Mouse (Mus musculus) lung, embryonic 16.5 days (tissue): ENCODE results near the gene Plpp7. TPM values are rescaled to one million over a fixed set of nuclear protein-coding genes. Genes with fewer than 3 reads are reported as not detected.

Source experiments
- ATAC-seq: fragments of 200-750 bp; cut with Nextera tagmentation; 2 replicates; pipeline ENCODE4 v1.8.0; 2017; ENCODE audit warnings: low read depth, mild to moderate bottlenecking, moderate library complexity
- H3K27ac ChIP-seq: fragments of 300-500 bp; sonication (generic); 2 replicates; pipeline ENCODE4 v1.5.1; 2014; ENCODE audit warnings: mild to moderate bottlenecking, control low read depth, low read length
- H3K27me3 ChIP-seq: fragments of 300-500 bp; sonication (generic); 2 replicates; pipeline ENCODE4 v1.6.1; 2014; ENCODE audit warnings: low read depth, low read length, mixed read lengths; ENCODE audit not compliant: control insufficient read depth, insufficient read depth
- H3K36me3 ChIP-seq: fragments of 300-500 bp; sonication (generic); 2 replicates; pipeline ENCODE4 v1.6.1; 2014; ENCODE audit warnings: low read length; ENCODE audit not compliant: control insufficient read depth, insufficient read depth
- H3K4me1 ChIP-seq: fragments of 300-500 bp; sonication (generic); replicated peaks from 2 replicates; pipeline ENCODE4 v1.6.1; 2014; ENCODE audit warnings: low read length, mixed read lengths; ENCODE audit not compliant: control insufficient read depth, insufficient read depth
- H3K4me2 ChIP-seq: fragments of 300-500 bp; sonication (generic); 2 replicates; pipeline ENCODE4 v1.6.1; 2014; ENCODE audit warnings: low read depth, low read length, control low read depth
- H3K4me3 ChIP-seq: fragments of 300-500 bp; sonication (generic); 2 replicates; pipeline ENCODE4 v1.5.1; 2014; ENCODE audit warnings: mild to moderate bottlenecking, low read length, control low read depth
- H3K9ac ChIP-seq: fragments of 300-500 bp; sonication (generic); 2 replicates; pipeline ENCODE4 v1.6.1; 2014; ENCODE audit warnings: low read length, control low read depth
- H3K9me3 ChIP-seq: fragments of 300-500 bp; sonication (generic); 2 replicates; pipeline ENCODE4 v1.6.1; 2016; ENCODE audit warnings: low read length; ENCODE audit not compliant: control insufficient read depth
- WGBS: fragments of 180-500 bp; shearing (Covaris S2); extraction: QIAGEN DNeasy Blood & Tissue Kit; methylation state at CpG from one replicate; pipeline ENCODE4 v1.1.7; 2014; 5-methylcytosine and 5-hydroxymethylcytosine counted together
- polyA plus RNA-seq: library from polyadenylated mRNA; unstranded; fragments of >200 nt; fragmentation: Nextera tagmentation; extraction: Ambion mirVana; gene quantifications from 2 replicates; pipeline ENCODE4 v1.2.1, GENCODE M21; 2015

The Plpp7 gene
- polyA plus RNA-seq, 1 experiment from 2014 or later = 3.9 TPM

DNA sequence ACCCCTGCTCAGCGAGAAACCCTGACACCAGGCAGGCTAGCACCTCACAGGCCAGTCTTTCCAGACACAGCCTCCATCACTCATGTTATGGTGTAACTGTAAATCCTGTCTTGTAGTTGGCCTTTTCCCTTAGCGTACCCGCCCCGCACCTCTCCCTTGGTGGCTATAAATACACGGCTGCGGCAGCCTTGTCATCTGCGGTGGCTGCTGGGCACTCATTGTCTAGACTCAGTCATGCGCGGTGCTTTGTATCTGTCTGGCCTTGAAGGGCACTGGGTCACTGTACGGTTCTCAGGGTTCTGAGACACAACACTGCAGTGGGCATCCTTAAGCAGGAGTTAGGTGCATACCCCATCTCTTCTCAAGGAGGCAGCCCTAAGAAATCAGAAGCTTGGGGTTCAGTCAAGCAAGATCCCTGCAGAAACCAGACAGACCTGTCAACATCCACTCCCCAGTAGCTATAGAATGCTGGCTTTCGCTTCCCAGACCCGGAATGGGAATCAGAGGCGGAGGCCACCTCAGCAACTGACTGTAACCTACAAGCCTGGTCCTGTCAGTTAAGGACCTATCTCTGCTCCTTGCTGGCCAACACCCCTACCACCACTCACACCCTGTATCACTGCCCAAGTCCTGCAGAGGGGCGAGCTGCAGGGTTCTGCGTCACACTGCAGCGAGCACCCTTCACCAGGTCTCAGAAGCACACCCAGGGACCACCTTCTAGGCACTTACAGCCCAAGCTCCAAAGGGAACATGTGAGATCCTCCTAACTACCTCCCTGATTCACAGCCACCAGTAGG is 10.0 kb downstream of the Plpp7 start:
- ATAC-seq = no peak
- H3K4me3 ChIP-seq = no peak overlapping the region
- 74% methylated on average over 16 of the region's 16 CpGs for WGBS
- H3K4me2 ChIP-seq = no peak overlapping the region
- no peak overlapping the region for H3K27ac ChIP-seq
- H3K36me3 ChIP-seq = no peaks in the 10 kb centered on the region
- H3K9me3 ChIP-seq = no peaks in the 10 kb centered on the region
- H3K9ac ChIP-seq = no peak overlapping the region
- H3K27me3 ChIP-seq = no peaks in the 10 kb centered on the region
- no peaks in the 10 kb centered on the region for H3K4me1 ChIP-seq

DNA sequence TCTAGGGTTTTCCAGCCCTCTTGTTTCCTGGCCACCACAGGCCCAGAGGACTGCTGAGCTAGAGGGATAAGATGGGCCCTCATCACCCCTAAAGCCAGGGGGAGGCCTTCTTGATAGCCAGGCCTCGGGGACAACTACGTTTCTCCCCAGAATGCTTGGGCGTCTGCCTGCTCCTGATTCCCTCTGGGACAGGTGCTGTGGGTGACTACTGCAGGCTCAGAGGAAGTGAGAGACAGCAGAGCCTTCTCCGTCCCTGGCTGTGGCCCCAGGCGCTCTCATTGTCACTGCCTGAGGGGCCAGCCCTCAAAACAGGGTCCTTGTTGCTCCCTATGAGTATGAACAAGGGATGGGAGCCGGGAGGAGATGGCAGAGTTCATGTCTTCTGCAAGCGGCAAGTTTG is 10.6 kb downstream of the Plpp7 start:
- no peaks in the 10 kb centered on the region for H3K27me3 ChIP-seq
- no peak overlapping the region for H3K4me2 ChIP-seq
- H3K4me3 ChIP-seq = no peak overlapping the region
- no peaks in the 10 kb centered on the region for H3K9me3 ChIP-seq
- no peak overlapping the region for H3K9ac ChIP-seq
- H3K27ac ChIP-seq = no peak overlapping the region
- H3K4me1 ChIP-seq = no peaks in the 10 kb centered on the region
- H3K36me3 ChIP-seq = no peaks in the 10 kb centered on the region
- no peak for ATAC-seq
- 73% methylated on average over 7 of the region's 7 CpGs for WGBS

DNA sequence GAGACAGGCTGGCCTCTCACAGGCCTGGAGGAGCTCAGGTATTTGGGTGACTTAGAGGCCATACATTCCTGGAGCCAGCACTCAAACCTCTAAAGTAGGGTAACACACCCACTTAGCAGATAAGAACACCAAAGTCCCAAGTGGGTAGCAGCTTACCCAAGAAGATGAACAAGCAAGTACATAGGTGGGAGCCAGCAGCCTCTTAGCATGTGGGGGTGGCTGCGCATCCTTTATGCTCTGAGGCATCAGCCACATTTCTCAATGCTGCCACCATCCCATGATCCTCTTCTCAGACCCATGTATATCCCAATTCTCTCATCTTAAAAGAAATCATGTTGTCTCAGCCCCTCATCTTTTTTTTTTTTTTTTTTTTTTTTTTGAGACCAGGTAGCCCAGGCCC is 15.9 kb downstream of the Plpp7 start:
- Histone ChIP-seq H3K4me2 (no peak overlapping the region), H3K27ac (no peak overlapping the region), H3K27me3 (no peaks in the 10 kb centered on the region), H3K9me3 (no peaks in the 10 kb centered on the region), H3K9ac (no peak overlapping the region), H3K4me1 (no peaks in the 10 kb centered on the region), H3K36me3 (no peaks in the 10 kb centered on the region), H3K4me3 (no peak overlapping the region)
- no peak for ATAC-seq
- 100% methylated on average over 1 of the region's 1 CpGs for WGBS

DNA sequence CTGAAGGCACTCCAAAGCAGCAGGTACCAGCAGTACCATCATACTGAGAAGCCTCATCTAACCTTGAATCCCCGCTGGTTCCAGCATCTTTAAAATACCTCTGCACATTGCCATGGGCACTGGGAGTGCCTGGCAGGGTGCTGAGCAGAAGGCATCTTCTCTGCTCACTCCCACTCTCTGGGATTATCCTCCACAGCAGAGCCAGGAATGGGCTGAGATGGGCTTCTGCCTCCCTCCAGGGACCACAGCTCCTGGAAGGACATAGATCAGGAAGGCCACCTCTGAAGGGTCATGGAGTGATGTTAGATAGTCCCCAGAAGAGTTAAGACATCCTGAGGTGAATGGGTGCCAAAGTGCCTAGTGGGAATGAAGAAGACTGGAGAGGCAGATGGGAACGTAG is 17.2 kb downstream of the Plpp7 start:
- H3K4me1 ChIP-seq = no peaks in the 10 kb centered on the region
- no peak overlapping the region for H3K4me2 ChIP-seq
- WGBS = 57% methylated on average over 2 of the region's 2 CpGs
- no peak overlapping the region for H3K4me3 ChIP-seq
- H3K36me3 ChIP-seq = no peaks in the 10 kb centered on the region
- no peak overlapping the region for H3K9ac ChIP-seq
- no peak overlapping the region for H3K27ac ChIP-seq
- H3K27me3 ChIP-seq = no peaks in the 10 kb centered on the region
- no peak for ATAC-seq
- H3K9me3 ChIP-seq = no peaks in the 10 kb centered on the region

DNA sequence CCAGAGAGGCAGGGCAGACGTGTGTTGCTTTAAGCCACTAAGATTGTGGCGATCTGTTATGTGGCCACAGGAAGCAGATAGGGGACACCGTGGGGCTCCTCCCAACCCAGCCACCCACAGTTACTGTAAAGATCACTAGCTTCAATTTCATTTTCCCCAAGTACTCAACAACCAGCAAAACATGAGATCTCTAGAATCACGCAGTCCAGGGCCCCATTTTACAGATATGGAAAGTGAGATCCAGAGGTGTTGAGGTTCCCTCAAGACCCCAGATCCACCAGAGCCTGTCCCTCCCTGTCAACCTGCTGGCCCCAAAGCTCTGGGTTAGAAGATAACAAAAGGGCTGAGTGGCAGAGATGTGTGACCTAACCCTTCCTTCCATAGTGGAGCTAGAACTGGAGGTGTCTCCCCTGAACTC is 20.5 kb downstream of the Plpp7 start:
- no peak overlapping the region for H3K27ac ChIP-seq
- no peaks in the 10 kb centered on the region for H3K36me3 ChIP-seq
- WGBS = 85% methylated on average over 4 of the region's 4 CpGs
- ATAC-seq = no peak
- H3K9me3 ChIP-seq = no peaks in the 10 kb centered on the region
- H3K4me3 ChIP-seq = no peak overlapping the region
- no peak overlapping the region for H3K9ac ChIP-seq
- H3K4me1 ChIP-seq = no peaks in the 10 kb centered on the region
- H3K4me2 ChIP-seq = no peak overlapping the region
- no peaks in the 10 kb centered on the region for H3K27me3 ChIP-seq

DNA sequence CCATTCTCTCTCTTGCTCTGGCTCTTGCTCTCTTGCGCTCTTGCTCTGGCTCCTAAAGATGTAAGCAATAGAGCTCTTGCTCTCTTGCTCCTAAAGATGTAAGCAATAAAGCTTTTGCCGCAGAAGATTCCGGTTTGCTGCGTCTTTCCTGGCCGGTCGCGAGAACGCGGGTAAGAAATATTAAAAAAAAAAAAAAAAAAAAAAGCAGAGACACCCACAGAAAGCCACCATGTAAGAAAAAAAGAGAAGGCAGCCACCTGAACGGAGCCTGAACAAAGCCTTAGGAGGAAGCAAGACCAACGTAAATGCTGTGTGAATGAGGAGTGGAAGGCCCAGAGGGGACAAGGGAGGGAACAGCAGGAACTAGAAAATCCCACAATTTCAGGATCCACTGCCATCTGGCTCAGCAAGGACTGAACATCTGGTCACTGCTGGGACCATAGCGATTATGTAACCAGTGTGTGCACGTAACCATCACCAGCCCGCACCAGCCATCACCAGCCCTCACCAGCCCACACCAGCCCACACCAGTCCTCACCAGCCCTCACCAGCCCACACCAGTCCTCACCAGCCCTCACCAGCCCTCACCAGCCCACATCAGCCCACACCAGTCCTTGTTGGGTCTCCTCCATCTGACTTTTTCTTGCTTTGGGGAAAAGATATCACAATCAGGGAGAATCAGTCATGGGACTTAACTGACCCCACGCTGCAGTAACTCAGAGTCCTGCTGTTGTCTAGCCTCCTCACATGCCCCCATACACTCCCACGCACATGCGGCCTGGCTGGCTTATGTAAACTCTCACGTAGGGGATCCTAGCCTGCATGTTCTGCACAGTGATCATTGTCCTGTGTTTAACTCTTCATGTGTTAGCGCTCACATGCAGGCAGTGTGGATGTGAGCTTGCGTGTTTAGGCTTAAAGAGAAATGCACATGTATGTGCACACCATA is 24.7 kb downstream of the Plpp7 start:
- no peak for ATAC-seq

DNA sequence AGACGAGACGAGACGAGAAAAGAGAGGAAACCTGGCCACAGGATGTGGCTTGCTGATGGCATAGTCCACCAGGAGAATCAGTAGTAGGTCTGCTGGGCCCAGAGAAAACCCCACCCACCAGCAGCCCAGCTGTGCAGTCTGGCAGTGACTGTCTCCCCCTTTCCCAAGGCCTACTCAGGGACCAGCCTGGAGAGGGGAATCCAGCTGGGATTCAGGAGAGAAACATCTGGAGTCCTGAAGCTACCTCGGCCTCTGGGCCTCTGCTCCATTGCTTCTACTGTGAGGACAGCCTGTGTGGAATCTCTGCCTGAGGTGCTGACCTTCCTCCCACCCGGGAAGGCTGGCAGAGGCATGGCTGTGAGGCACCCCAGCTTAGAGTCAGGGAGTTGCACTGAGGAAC is 25.8 kb downstream of the Plpp7 start:
- no peaks in the 10 kb centered on the region for H3K4me1 ChIP-seq
- no peak overlapping the region for H3K9ac ChIP-seq
- WGBS = 50% methylated on average over 5 of the region's 5 CpGs
- no peak overlapping the region for H3K27ac ChIP-seq
- H3K36me3 ChIP-seq = no peaks in the 10 kb centered on the region
- no peak for ATAC-seq
- H3K4me2 ChIP-seq = no peak overlapping the region
- no peaks in the 10 kb centered on the region for H3K9me3 ChIP-seq
- H3K27me3 ChIP-seq = no peaks in the 10 kb centered on the region
- no peak overlapping the region for H3K4me3 ChIP-seq

More for the DNA sequence above, 24.7 kb downstream of the Plpp7 start:
- WGBS = 84% methylated on average over 20 of the region's 20 CpGs
- Histone ChIP-seq H3K36me3 (no peaks in the 10 kb centered on the region), H3K4me1 (no peaks in the 10 kb centered on the region), H3K27me3 (no peaks in the 10 kb centered on the region), H3K27ac (no peak overlapping the region), H3K4me2 (no peak overlapping the region), H3K9me3 (no peaks in the 10 kb centered on the region), H3K9ac (no peak overlapping the region), H3K4me3 (no peak overlapping the region)

DNA sequence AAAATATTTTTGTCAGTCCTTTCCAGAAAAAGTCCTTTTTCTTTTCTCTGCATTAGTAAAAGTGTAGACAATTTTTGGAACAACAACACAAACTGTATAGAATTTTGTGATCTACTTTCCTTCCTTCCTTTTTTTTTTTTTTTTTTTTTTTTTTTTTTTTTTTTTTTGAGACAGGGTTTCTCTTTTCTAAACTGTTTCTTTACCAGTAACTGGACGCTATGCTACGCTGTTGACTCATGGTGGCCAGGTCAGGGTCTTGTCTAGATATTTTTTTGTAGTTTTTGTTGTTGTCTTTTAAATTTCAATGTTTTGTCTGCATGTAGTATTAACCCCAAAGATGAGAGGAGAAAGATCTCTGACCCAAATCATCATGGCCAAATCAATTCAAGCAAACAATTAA is 26.5 kb downstream of the Plpp7 start:
- Histone ChIP-seq H3K4me2 (no peak overlapping the region), H3K4me1 (no peaks in the 10 kb centered on the region), H3K4me3 (no peak overlapping the region), H3K9me3 (no peaks in the 10 kb centered on the region), H3K27ac (no peak overlapping the region), H3K36me3 (no peaks in the 10 kb centered on the region), H3K27me3 (no peaks in the 10 kb centered on the region), H3K9ac (no peak overlapping the region)
- WGBS = 66% methylated on average over 2 of the region's 2 CpGs
- no peak for ATAC-seq
